Mouse (Mus musculus) hindbrain, embryonic 14.5 days (tissue): Measurements from ENCODE around the gene Mcpt8. TPM values are rescaled to one million over a fixed set of nuclear protein-coding genes. Genes with fewer than 3 reads are reported as not detected.
"Not testable (repeated sequence)": the region's sequence is repeated elsewhere in the genome, so short reads cannot be mapped to it uniquely, and the experiment has no call there.

Experiments
- ATAC-seq: fragments of 200-750 bp; cut with Nextera tagmentation; 2 replicates; pipeline ENCODE4 v1.8.0; 2017; ENCODE audit warnings: moderate number of reproducible peaks, mild to moderate bottlenecking, moderate TSS enrichment, moderate library complexity; ENCODE audit not compliant: low FRiP score
- DNase-seq: peaks from one replicate; pipeline ENCODE4 v3.0.0-alpha.2; 2015; ENCODE audit warnings: low spot score
- H3K27ac ChIP-seq: fragments of 300-500 bp; sonication (generic); 2 replicates; pipeline ENCODE4 v1.5.1; 2014; ENCODE audit warnings: mild to moderate bottlenecking, moderate library complexity
- H3K27me3 ChIP-seq: fragments of 300-500 bp; sonication (generic); 2 replicates; pipeline ENCODE4 v1.6.1; 2014; ENCODE audit warnings: mild to moderate bottlenecking, low read length, mixed read lengths; ENCODE audit not compliant: control insufficient read depth, insufficient read depth
- H3K36me3 ChIP-seq: fragments of 300-500 bp; sonication (generic); replicated peaks from 2 replicates; pipeline ENCODE4 v1.6.1; 2014; ENCODE audit not compliant: control insufficient read depth, insufficient read depth
- H3K4me1 ChIP-seq: fragments of 300-500 bp; sonication (generic); replicated peaks from 2 replicates; pipeline ENCODE4 v1.6.1; 2014; ENCODE audit warnings: antibody characterized with exemption, low read length, mixed read lengths; ENCODE audit not compliant: control insufficient read depth, insufficient read depth
- H3K4me2 ChIP-seq: fragments of 300-500 bp; sonication (generic); replicated peaks from 2 replicates; pipeline ENCODE4 v1.6.1; 2014; ENCODE audit warnings: mild to moderate bottlenecking, moderate library complexity
- H3K4me3 ChIP-seq: fragments of 300-500 bp; sonication (generic); replicated peaks from 2 replicates; pipeline ENCODE4 v1.5.1; 2014; ENCODE audit warnings: mild to moderate bottlenecking, low read length
- H3K9ac ChIP-seq: fragments of 300-500 bp; sonication (generic); 2 replicates; pipeline ENCODE4 v1.6.1; 2014
- H3K9me3 ChIP-seq: fragments of 300-500 bp; sonication (generic); 2 replicates; pipeline ENCODE4 v1.6.1; 2016; ENCODE audit warnings: low read length; ENCODE audit not compliant: control insufficient read depth
- WGBS: fragments of 180-500 bp; shearing (Covaris S2); extraction: QIAGEN DNeasy Blood & Tissue Kit; methylation state at CpG from one replicate; pipeline ENCODE4 v1.1.7; 2014; 5-methylcytosine and 5-hydroxymethylcytosine counted together
- microRNA-seq: library from miRNA; unstranded; fragments of <30 nt; microRNA quantifications from one replicate; pipeline ENCODE4, GENCODE M21; 2016
- polyA plus RNA-seq: library from polyadenylated mRNA; unstranded; fragments of >200 nt; fragmentation: Nextera tagmentation; extraction: Ambion mirVana; gene quantifications from 2 replicates; pipeline ENCODE4 v1.2.1, GENCODE M21; 2014

Gene Mcpt8
- polyA plus RNA-seq, 1 experiment from 2014 or later = not detected

DNA sequence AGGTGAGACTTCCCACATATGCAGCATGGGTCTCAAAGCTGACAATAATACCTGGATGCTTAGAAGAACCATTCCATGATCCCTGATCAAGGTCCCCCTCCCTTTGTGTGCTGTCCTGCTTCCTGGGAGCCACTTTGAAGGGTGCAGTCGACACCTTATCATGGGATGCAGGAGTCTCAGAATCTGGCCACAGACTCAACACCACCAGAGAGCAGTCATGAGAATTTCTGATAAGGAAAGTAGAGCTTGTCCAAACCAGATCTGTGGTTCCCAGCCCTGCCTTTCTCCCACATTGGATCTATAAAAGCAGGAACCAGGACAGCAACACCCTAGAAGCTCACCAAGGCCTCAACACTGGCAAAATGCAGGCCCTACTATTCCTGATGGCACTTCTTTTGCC lies 43.3 kb downstream of the Mcpt8 start, which contains the start of gene Mcpt2:
Gene Mcpt2 (plus strand): TSS at position 250 of the 400 bp plus-strand sequence.
- H3K4me3 ChIP-seq, ATAC-seq, DNase-seq, H3K27me3 ChIP-seq, H3K4me2 ChIP-seq, H3K36me3 ChIP-seq, H3K4me1 ChIP-seq, H3K27ac ChIP-seq, H3K9ac ChIP-seq, H3K9me3 ChIP-seq: not testable (repeated sequence)
- 85% methylated on average over 1 of the region's 1 CpGs for WGBS

- no peak for DNase-seq
- 84% methylated on average over 2 of the region's 2 CpGs for WGBS
These were observed 50.6 kb downstream of the Mcpt8 start for GRCm38 (mm10) chr14:56034433-56034832.

More at GRCm38 (mm10) chr14:56034433-56034832, 50.6 kb downstream of the Mcpt8 start:
- Histone ChIP-seq H3K36me3 (no peaks in the 10 kb centered on the region), H3K9ac (no peak overlapping the region), H3K4me1 (no peaks in the 10 kb centered on the region), H3K27ac (no peak overlapping the region), H3K9me3 (no peaks in the 10 kb centered on the region), H3K27me3 (no peaks in the 10 kb centered on the region), H3K4me2 (no peak overlapping the region), H3K4me3 (no peak overlapping the region)
- no peak for ATAC-seq

Small RNA genes lying within 50 kb of the gene (microRNA-seq; reads per million reads assigned to microRNA genes)
- not detected for gene Mir6949

Other genes starting within 250 kb of the Mcpt8 start
- gene Nynrin, start 231.3 kb downstream of the Mcpt8 start, polyA plus RNA-seq = 10.8 and 11.7 TPM in 2 replicates
- 0.51 and 0.56 TPM in 2 replicates for gene Cbln3, start 200.9 kb downstream of the Mcpt8 start, polyA plus RNA-seq
- gene Khnyn, start 200.3 kb downstream of the Mcpt8 start, polyA plus RNA-seq = 6.6 and 7.0 TPM in 2 replicates
- gene Sdr39u1, start 185.0 kb downstream of the Mcpt8 start, polyA plus RNA-seq = 131 and 138 TPM in 2 replicates
- 0.60 TPM in 1 of 2 replicates, not detected in the other for gene Cma1, start 140.6 kb downstream of the Mcpt8 start, polyA plus RNA-seq
- gene Cma2, start 134.3 kb downstream of the Mcpt8 start, polyA plus RNA-seq = not detected in 2 replicates
- gene Mcpt1, start 67.3 kb downstream of the Mcpt8 start, polyA plus RNA-seq = not detected in 2 replicates
- gene Mcpt9, start 54.8 kb downstream of the Mcpt8 start, polyA plus RNA-seq = not detected in 2 replicates
- not detected in 2 replicates for gene Mcpt2, start 43.2 kb downstream of the Mcpt8 start, polyA plus RNA-seq
- gene Mcpt4, start 23.0 kb downstream of the Mcpt8 start, polyA plus RNA-seq = not detected in 2 replicates
- gene Ctsg, start 17.3 kb upstream of the Mcpt8 start, polyA plus RNA-seq = not detected in 2 replicates
- not detected in 2 replicates for gene Gzme, start 35.4 kb upstream of the Mcpt8 start, polyA plus RNA-seq
- gene Gzmd, start 47.3 kb upstream of the Mcpt8 start, polyA plus RNA-seq = not detected in 2 replicates
- not detected in 2 replicates for gene Gzmg, start 74.3 kb upstream of the Mcpt8 start, polyA plus RNA-seq
- gene Gzmn, start 89.3 kb upstream of the Mcpt8 start, polyA plus RNA-seq = not detected in 2 replicates
- not detected in 2 replicates for gene Gzmf, start 126.1 kb upstream of the Mcpt8 start, polyA plus RNA-seq
- gene Gzmc, start 149.4 kb upstream of the Mcpt8 start, polyA plus RNA-seq = not detected in 2 replicates
- not detected in 2 replicates for gene Gzmb, start 177.0 kb upstream of the Mcpt8 start, polyA plus RNA-seq